In genomic region chr3:102676946-102677534, GRCm38 (mm10) we compare ENCODE assay signal across 8 mouse cellular contexts. TPM values are rescaled to one million over a fixed set of nuclear protein-coding genes. Genes with fewer than 3 reads are reported as not detected.
DNase-seq lines count a peak whose midpoint lies in the region; ATAC-seq and TF ChIP-seq lines count a peak whose summit lies in the region.

No protein-coding gene starts in this region.

- TF ChIP-seq CTCF in left cerebral cortex, adult 2 months (IDR thresholded peaks at IDR 0.05) = no peak; the same call in 1 of the 2 replicates

- peak; percentile 38 to 50 for DNase-seq in kidney, postnatal 36 days
- no peak for DNase-seq in kidney, postnatal 10 days
- DNase-seq in cerebellum, postnatal 25 days = peak; percentile 77 to 84
- DNase-seq in left cerebral cortex, adult 2 months (ENCODE audit: extremely low spot score in 1 of 2, low spot score in 2 of 2) = peak; percentile 56 to 60
- peak; percentile 38 for DNase-seq in right cerebral cortex, postnatal 14 days
- DNase-seq in T-cell, adult 2 months (ENCODE audit: low spot score) = no peak
- no peak for DNase-seq in thymus, postnatal 0 days (ENCODE audit: low spot score)
- no peak for DNase-seq in midbrain, embryonic 11.5 days (ENCODE audit: low spot score, missing footprints)

- no peaks in the 10 kb centered on the region for H3K9me3 ChIP-seq in midbrain, embryonic 11.5 days (ENCODE audit: control insufficient read depth, low read length)

- H3K4me3 ChIP-seq in left cerebral cortex, adult 2 months = no peak overlapping the region
- no peak overlapping the region for H3K4me3 ChIP-seq in midbrain, embryonic 11.5 days (ENCODE audit: low read depth, low read length)

- H3K27ac ChIP-seq in left cerebral cortex, adult 2 months = peak overlapping the region; percentile 53; the same call in 1 of the 2 replicates
- no peak overlapping the region for H3K27ac ChIP-seq in midbrain, embryonic 11.5 days (ENCODE audit: low read depth, low read length)

- intact Hi-C loops in left cerebral cortex, adult 2 months (cut with DNase I) = no loop called here

- no peaks in the 10 kb centered on the region for H3K4me1 ChIP-seq in midbrain, embryonic 11.5 days (ENCODE audit: control insufficient read depth, insufficient read depth, low read length)

- WGBS in midbrain, embryonic 11.5 days = 89% methylated on average over 7 of the region's 7 CpGs

- H3K4me2 ChIP-seq in midbrain, embryonic 11.5 days = no peak overlapping the region

- H3K9ac ChIP-seq in midbrain, embryonic 11.5 days (ENCODE audit: low read length) = no peak overlapping the region

- H3K27me3 ChIP-seq in midbrain, embryonic 11.5 days (ENCODE audit: control insufficient read depth, insufficient read depth, low read length) = no peaks in the 10 kb centered on the region

- no peak for ATAC-seq in midbrain, embryonic 11.5 days (ENCODE audit: low FRiP score)

- no peaks in the 10 kb centered on the region for H3K36me3 ChIP-seq in midbrain, embryonic 11.5 days (ENCODE audit: control insufficient read depth, insufficient read depth, low read length)

RNA-seq across cellular contexts. Expression of gene Tspan2, which starts 57.3 kb away (rescaled TPM):
- 10 to 100 TPM; 50.5 to 51.8 TPM for total RNA-seq in left cerebral cortex, adult 2 months (2021)
- 11.3 and 12.4 TPM in 2 replicates for polyA plus RNA-seq in thymus, postnatal 0 days (2015; fragmentation: Nextera tagmentation; extraction: Ambion mirVana)
- 10.2 and 10.4 TPM in 2 replicates for polyA plus RNA-seq in midbrain, embryonic 11.5 days (2014; fragmentation: Nextera tagmentation; extraction: Ambion mirVana)

Comparison
In these comparisons a context has a peak if more than half of its experiments do, and no peak if none do; other contexts are left out.
1. DNase-seq: peak in kidney, postnatal 36 days (2 of 2), cerebellum, postnatal 25 days (2 of 2), left cerebral cortex, adult 2 months (2 of 2) and right cerebral cortex, postnatal 14 days (single experiment); none in kidney, postnatal 10 days (single experiment), T-cell, adult 2 months (single experiment), thymus, postnatal 0 days (single experiment) and midbrain, embryonic 11.5 days (single experiment).